Mouse (Mus musculus) thymus, adult 2 months (tissue): Measurements from ENCODE around the gene Podn.

Experiments used
- CTCF ChIP-seq: fragments of 200-500 bp; IDR thresholded peaks from 2 replicates; pipeline ENCODE4 v1.5.1; 2012; ENCODE audit warnings: mild to moderate bottlenecking, control low read depth, low read length, moderate library complexity, borderline replicate concordance; ENCODE audit not compliant: control insufficient read depth, poor library complexity, insufficient read depth; ENCODE audit errors: extremely low read depth
- POLR2A ChIP-seq: fragments of 200-500 bp; IDR thresholded peaks from 2 replicates; pipeline ENCODE4 v1.6.1; 2012; ENCODE audit warnings: mild to moderate bottlenecking, low read length, control low read depth, moderate library complexity; ENCODE audit not compliant: control insufficient read depth, poor library complexity, insufficient read depth; ENCODE audit errors: extremely low read depth

DNA sequence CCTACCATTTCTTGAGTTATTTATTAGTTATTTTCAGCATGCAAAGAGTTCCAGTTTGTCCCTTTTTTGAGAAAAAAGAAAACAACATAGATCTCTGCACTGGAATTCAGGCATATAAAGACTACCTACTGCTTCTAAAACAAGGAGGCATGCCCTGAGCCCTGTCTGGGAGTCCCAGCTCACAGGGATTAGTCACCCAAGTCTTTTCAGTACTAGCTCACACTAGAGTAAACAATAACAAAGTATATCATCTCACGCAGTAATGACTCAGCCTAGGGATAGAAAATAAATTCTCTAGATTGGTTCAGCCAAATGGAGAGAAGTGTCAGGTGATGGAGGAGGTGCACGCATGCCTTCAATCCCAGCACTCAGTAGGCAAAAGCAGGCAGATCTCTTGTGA, 14.5 kb upstream of the Podn start:
- no peak for TF ChIP-seq POLR2A
- TF ChIP-seq CTCF: no peak
